Mouse (Mus musculus): ENCODE results near the gene Capn10.

Capn10 gene

DNA sequence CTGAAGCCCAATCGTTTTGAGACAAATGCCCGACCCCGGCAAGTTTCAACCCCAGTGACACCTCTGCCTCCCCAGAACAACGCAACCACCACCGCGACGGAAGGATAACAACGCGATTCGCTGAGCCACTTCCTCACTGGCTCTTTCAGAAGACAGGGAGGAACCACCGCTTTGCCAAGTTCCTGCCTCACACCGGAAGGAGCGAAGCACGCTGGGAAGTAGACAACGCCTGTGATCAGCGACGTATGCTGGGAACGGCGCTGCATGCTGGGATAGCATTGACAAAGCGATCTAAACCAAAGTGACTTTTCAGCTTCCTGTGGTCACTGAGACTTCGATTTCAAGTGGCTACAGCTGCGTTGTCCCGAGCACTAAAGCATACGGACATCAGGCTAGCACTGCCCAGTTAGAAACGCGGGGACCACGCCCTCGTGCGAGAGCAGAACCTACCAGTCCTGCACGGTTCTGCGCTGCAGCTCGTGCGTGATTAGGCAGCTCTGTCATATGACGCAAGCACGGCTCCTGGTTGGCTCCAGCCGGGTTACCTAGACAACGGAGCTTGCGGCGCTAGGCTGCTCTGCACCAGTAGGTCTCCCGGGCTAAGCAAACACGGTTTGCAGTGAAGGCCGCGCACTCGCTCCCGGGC is at the start of gene Capn10:
Capn10 (plus strand) TSS at position 195 of the 646 bp plus-strand sequence.
- DNase-seq (ENCODE audit: low spot score in 2 of 2) = peak; percentile 92 to 93

DNA sequence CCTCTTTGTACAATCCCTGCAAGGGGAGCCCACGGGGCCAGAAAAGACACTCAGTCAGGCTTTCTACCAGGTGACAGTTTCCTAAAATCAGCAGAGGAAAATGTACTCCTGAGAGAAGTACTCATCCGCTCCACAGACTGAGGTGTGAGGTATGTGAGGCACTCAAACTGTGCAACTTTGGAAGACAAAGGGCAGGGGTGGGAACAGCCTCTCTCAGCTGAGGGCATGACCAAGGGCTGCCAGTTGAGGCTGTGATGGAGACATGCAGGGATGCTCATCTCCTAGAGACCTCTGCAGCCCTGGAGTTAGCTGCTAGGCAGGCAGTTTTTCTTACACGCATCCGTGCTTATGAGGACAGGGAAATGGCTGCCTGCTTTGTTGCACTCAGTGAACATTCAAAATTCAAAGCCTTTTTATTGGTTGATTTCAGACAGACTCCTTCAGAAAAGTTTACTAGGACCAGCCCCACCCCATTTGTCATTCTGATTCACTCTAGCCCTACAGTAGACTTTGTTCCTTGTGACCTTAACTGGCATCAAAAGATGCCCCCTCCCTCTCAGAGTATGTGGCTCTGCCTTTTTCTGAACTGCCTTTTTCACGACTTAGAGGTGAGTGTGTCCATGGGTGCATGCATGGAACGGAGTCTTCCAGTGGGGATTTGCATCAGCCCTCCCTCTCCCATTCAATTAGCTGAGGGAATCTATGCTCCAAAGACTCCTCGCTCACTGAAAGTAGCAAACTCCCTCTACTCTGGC is 45.1 kb upstream of the Capn10 start:
- no peak for DNase-seq (ENCODE audit: low spot score in 2 of 2)

DNA sequence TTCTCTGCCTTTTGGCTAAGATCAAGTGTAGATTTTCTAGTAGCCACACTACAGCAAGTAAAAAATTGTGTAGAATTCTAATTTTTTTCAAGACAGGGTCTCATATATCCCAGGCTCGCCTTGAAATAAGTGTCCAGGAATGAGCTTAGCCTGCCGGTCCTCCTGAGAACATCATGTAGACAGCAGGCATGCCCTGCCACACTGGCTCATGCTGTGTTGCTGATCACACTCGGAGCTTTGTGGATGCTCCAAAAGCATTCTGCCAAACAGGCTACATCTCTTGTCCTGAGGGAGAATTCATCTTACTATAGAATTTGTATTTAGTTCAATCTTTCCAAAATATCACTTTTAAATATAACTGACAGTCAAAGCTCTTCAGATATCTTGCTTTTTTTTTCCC is 41.4 kb upstream of the Capn10 start:
- DNase-seq (ENCODE audit: low spot score in 2 of 2) = no peak

DNA sequence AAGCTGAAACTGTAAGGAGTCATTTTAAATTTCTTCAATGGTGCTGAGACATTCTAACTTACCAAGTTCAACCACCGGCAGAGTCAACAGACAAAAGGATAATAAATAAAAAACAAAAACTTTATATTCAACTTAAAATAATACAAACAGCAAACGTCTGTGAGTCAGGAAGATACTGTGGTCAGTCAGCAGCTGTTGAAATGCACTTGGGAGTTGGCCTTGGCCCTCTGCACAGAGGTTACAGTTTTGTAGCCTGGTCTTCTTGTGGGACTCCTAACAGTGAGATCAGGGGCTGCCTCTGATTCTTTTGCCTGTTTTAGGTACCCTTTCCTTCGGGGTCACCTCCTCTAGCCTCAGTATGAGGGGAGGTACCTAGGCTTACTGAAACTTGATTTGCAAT is 40.3 kb upstream of the Capn10 start:
- no peak for DNase-seq (ENCODE audit: low spot score in 2 of 2)

DNA sequence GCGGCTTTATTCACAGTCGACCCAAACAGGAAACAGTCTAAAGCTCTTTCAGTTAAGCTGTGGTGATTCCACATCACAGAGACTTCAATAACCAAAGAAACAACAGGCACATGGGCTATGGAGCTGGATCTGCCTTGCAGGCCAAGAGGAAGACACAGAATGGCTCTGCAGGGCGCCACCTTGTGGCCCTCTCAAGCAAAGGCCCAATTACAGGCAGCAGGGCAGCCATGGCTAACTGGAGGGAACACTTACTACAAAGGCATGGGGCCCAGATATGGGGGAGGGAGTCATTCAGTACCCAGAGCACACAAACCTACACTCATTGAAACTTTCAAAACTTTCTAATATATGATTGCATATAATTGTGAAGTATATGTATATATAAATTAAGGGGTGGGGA is 39.1 kb upstream of the Capn10 start:
- peak; percentile 76 to 77 for DNase-seq (ENCODE audit: low spot score in 2 of 2)

DNA sequence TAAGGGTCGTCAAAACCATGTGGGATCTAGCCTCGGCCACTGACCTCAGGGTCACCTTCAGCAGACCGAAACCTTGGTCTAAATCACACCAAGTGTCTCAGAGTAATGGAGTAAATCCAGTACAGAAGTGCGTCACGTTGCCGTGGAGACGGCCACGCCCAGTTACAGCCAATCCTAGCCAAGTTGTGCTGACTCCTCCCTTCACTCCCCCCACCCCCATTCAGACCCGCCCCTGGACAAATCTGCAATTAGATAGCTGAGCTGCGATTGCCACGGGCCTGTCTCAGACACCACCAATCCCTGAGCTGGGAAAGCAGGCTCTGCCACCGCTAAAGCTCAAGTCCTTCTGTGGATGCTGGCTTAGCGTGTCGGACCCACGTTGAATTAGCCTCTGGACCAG is 31.4 kb upstream of the Capn10 start, which contains the start of gene Ankmy1:
Ankmy1 (minus strand) TSS at position 121 of the 400 bp plus-strand sequence.
- peak; percentile 44 to 54 for DNase-seq (ENCODE audit: low spot score in 2 of 2)

DNA sequence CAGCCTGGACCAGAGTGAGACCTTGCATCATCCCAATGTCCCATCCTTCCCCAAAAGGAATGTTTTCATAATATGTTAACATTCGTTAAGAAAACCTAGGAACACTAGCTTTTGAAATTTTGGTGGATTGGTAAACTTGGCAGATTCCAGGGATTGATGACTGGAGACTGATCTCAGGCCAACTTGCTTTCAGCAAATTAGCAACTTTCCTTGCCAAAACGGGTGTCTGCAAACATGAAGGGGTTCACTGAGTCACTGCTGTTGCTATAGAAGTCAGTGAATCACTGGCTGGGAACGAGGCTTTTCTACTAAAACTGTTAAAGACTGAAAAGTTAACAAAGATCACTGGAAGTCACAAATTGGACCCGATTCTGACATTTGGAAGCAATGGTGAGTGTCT is 30.5 kb upstream of the Capn10 start:
- DNase-seq (ENCODE audit: low spot score in 2 of 2) = no peak

DNA sequence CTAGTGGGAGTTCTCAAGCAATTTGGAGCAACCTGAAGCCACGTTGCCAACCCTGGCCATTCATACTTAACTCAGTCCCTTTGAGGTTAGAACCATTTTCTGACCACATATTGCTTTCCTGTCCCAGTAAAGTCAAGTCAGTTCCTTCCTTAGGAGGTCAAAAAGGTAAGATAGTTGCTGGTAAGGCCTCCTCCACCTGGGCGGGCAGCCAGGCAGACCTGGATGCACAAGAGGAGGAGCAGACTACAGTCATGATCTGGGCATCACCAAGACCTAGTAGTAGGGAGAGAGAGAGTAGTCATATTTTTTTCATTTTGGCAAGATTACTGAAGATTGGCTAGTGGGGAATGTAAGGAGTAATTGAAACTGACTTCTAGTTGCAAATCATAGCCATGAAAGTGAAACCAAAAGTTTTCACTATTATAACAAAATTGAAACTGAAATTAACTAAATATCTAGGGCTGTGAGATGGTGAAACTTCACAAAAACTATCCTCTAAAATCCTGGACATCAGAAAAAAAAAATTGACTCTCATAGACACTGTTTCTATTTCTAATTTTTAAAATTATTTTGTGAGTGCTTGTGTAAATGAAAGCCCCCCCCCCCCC is 28.4 kb upstream of the Capn10 start:
- DNase-seq (ENCODE audit: low spot score in 2 of 2) = no peak

DNA sequence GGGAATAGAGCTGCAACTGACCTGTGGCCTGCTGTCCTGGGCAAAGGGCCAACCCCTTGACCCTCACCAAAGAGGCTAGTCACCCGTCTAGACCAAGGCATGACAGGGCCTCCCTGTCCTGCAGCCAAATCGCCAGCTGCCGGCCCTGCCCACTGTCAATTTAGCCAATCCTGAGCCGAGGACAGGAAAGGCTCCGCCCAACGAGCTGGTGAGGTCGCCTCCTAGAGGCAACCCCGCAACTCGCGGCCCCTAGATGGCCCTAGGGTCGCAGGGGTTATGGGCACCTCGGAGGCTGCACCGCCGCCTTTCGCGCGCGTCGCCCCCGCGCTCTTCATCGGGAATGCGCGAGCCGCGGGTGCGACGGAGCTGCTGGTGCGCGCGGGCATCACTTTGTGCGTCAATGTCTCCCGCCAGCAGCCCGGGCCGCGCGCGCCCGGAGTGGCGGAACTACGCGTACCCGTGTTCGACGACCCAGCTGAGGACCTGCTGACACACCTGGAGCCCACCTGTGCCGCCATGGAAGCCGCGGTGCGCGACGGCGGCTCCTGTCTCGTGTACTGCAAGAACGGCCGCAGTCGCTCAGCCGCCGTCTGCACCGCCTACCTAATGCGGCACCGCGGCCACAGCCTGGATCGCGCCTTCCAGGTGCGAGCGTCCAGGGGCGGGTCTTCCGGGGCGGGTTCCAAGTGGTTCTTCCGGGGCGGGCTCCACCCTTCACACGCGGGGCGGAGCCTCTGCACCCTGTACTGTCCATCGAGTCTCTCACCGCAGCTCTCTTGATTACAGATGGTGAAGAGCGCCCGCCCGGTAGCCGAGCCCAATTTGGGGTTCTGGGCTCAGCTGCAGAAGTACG is 27.2 kb upstream of the Capn10 start, which contains the start of gene Dusp28:
Dusp28 (plus strand) TSS at position 203 of the 853 bp plus-strand sequence.
- DNase-seq (ENCODE audit: low spot score in 2 of 2) = peak; percentile 57 to 70

DNA sequence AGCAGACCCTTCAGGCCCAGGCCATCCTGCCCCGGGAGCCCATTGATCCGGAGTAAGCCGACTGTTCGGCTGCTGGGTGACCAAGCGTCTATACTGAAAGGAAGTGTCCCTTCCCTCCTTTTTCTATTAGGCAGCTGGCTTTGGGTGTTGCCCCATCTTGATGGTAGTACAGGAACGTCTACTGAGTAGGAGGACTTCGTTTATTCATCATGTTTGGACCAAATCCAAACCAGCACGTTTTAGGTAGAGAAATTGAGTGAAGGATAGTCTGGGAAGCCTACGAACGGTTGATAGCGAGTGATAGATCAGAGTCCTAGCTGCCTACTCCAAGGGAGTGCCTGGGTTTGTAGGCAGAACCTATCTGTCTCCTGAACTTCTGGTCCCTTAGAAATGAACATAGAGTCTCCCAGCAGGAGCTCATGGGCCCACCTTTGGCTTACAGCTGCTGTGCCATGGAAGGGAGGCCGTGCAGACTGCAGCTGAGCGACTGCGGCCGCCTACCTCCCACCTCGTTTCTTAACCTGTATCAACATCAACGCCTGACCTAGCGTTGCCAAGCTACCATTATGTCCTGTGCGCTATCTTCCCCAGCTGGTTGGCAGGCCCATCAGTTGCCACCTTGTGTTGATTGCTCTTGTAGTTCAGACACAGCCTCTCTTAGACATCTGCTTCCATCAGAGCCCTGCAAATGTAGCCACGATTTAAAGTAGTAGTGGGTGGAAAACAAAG is 26.4 kb upstream of the Capn10 start:
- DNase-seq (ENCODE audit: low spot score in 2 of 2) = no peak

DNA sequence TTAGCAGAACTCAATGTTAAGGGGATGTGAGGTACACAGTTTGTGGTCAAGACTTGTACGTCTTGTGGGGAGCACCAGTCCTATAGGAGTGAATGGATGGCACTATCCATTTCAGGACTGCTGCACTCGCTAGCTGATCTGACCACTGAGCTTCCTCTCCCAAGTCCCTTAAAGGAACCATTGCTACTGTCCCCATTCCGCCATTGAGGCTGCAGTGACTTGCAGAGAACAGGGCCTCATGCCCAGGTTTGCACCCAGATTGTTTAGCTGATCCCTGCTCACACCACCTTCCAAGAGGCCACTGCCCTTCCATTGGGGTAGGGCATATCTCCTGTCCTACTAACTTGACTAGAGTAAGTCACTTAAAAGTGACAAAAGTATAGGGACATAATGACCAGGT is 25.5 kb upstream of the Capn10 start:
- no peak for DNase-seq (ENCODE audit: low spot score in 2 of 2)

DNA sequence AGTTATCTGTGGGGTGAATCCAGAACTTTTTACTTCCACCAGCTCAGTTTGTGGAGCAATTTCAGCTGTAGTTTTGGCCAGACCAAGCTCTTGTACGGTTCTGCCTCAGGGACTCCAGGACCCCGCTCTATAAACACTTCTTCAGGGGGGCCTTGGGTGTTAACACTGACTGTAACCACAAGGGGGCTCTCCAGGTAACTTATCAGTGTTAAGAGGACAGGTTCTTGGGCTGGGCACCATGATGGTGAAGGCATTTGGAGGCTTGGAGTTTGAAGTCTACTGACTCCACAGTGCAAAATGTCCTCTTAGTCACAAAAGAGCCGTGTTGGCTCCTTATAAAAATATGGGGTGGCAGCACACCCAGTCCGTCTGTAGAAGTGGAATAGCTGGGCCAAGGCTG is 25.1 kb upstream of the Capn10 start:
- DNase-seq (ENCODE audit: low spot score in 2 of 2) = no peak

DNA sequence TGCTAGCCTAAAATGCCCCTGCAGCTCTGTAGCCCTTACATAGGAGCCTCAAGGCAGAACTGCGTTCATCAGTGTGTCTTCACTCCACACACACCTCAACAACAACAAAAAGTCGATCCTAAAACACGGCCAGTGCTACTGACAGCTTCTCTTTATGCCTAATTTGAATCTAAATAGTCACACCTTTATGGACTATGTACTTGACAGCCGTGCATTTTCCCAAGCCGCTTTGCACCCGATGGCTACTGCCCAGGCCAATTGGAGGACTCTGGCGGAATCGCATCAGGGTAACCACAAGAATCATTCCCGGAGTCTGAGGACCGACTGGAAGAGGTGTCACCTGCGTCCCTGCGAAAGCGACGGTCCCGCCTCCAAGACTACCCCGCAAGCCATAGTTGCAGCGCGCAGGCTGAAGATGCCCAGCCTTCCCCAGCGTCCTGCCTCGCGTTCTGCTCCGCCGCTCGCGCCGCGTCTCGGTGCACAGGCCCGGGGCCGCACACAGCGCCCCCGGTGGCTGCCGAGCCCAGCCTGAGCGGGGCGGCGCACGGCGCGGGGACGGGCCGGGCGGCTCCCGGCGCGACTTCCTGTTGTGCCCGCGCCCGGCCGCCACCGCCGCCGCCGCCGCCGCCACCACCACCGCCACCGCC is 23.8 kb upstream of the Capn10 start, which contains the start of gene Rnpepl1:
Rnpepl1 (plus strand) TSS at position 545 of the 647 bp plus-strand sequence.
- DNase-seq (ENCODE audit: low spot score in 2 of 2) = peak; percentile 45 to 56

DNA sequence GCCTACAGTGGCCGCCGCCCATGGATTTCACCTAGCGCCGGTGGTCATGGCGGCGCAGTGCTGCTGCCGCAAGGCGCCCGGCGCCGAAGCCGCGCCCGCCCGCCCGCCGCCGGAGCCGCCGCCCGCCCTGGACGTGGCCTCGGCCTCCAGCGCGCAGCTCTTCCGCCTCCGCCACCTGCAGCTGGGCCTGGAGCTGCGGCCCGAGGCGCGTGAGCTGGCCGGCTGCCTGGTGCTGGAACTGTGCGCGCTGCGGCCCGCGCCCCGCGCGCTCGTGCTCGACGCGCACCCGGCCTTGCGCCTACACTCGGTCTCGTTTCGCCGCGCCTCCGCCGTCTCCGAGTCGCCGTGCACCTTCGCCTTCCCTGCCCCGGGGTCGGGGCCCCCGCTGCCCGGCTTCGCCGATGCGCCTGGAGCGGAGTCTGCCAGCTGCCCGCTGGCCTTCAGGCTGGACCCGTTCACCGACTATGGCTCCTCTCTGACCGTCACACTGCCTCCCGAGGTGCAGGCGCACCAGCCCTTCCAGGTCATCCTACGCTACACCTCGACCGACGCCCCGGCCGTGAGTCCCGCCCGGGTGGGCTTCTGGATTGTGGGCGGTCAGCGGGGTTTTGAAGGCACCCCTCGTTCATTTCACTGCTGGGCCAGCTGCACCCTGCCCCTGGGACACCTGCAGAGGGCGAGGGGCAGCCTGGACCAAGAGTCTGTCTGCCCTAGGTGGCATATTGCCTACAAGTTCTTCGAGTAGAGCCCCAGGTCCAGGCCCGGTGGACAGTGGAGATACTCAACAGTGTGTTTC is 23.1 kb upstream of the Capn10 start:
- peak; percentile 55 to 57 for DNase-seq (ENCODE audit: low spot score in 2 of 2)

DNA sequence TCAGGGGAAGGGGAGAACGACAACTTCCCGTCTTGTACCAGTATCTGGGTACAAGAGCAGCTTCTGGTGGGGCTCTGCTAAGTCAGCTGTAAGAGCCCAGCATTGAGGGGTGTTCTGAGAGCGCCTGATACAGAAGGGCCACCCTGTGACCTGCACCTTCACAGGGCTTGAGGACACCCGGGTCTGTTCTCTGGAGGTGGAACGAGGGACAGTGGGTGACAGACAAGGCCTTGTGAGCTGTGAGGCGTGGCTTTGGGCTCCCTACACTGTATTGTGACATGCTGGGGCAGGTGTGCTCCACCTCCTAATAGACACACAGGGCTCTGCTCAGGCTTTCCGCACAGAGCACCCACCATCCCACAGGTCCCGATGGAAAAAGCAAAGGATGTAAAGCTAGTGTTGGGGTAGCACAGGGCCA is 22.4 kb upstream of the Capn10 start:
- DNase-seq (ENCODE audit: low spot score in 2 of 2) = no peak

DNA sequence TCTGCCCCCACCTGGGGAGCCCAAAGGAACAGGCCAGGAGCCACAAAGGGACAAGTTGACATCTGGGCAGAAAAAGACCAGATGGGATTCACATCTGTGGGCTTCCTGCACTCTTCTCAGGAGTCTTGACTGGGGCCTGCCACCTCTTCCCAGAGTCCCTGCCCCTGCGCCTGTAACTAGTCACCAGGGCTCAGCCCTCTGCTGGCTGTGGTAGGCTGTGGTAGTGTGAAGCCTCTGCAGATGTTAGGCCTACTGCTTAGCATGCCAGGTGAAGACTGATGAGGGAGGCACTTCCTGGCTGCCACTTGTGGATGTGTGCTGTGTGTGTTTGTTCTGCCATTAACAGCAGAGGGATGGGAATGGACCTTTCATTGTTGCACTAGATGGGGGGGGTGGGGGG is 21.9 kb upstream of the Capn10 start:
- no peak for DNase-seq (ENCODE audit: low spot score in 2 of 2)

DNA sequence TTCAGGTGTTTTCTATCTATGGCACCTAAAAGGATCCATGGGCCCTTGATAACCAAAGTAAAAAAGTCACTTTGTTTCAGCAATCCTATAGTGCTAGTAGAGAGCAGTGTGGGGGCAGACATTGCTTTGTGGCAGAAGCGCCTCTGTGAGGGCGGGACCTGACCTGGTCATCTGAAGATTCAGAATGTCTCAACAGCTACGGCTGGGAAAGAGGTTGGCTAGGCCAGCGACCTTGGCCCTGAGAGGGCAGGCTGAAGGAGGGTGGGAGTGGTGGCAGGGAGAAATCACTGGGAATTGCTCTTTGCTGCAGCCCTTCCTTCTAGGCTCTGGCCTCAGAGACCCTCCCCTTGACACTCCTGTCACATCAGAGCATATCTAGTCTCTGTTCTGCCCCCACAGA is 19.9 kb upstream of the Capn10 start:
- no peak for DNase-seq (ENCODE audit: low spot score in 2 of 2)

DNA sequence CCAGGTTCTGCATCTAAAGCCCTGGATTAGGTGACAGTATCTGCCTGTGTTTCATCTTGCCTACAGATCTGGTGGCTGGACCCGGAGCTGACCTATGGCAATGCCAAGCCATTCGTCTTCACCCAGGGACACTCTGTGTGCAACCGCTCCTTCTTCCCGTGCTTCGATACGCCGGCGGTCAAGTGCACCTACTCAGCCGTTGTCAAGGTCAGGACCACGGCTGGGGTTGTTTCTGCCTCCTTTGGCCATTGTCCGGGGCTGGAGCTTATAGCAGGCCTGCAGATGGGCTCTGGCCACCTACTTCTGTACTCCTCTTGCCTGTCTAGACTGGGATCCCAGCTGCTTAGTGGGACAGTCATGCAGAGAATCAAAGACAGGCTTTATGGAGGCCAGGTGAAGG is 19.2 kb upstream of the Capn10 start:
- no peak for DNase-seq (ENCODE audit: low spot score in 2 of 2)

DNA sequence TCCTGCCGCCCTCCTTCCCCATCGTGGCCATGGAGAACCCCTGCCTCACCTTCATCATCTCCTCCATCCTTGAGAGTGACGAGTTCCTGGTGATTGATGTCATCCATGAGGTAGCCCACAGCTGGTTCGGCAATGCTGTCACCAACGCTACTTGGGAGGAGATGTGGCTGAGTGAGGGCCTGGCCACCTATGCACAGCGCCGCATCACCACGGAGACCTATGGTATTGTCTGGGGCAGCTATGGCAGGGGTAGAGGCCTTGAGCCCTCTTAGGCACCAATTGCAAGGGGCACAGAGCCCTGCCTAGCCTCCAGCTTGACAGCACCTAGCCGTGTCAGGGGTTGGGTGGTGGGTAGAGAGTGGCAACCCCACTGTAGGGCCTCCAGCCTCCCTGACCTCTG is 17.5 kb upstream of the Capn10 start:
- no peak for DNase-seq (ENCODE audit: low spot score in 2 of 2)

DNA sequence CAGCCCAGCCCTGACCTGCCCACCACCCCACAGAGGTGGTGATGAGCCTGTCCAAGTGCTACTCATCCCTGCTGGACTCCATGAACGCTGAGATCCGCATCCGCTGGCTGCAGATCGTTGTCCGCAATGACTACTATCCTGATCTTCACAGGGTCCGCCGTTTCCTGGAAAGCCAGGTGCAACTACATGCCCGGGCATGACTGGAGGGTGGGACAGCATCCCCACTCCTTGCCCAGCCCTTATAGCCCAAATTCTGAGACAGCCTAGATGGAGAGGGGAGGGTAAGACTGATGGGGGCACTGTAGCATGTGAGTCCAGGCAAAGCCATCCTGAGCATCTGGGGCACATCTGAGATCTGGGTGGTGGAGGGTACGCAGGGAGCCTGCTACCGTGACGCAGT is 15.0 kb upstream of the Capn10 start:
- no peak for DNase-seq (ENCODE audit: low spot score in 2 of 2)
